Mouse (Mus musculus): ENCODE results near the gene Slc6a9. TPM values are rescaled to one million over a fixed set of nuclear protein-coding genes. Genes with fewer than 3 reads are reported as not detected.
A peak's percentile ranks its signal among the peaks of the same experiment; 100 is the strongest.

Gene Slc6a9
- total RNA-seq, 2 experiments from 2014 or later = 31.7 to 40.9 TPM

DNA sequence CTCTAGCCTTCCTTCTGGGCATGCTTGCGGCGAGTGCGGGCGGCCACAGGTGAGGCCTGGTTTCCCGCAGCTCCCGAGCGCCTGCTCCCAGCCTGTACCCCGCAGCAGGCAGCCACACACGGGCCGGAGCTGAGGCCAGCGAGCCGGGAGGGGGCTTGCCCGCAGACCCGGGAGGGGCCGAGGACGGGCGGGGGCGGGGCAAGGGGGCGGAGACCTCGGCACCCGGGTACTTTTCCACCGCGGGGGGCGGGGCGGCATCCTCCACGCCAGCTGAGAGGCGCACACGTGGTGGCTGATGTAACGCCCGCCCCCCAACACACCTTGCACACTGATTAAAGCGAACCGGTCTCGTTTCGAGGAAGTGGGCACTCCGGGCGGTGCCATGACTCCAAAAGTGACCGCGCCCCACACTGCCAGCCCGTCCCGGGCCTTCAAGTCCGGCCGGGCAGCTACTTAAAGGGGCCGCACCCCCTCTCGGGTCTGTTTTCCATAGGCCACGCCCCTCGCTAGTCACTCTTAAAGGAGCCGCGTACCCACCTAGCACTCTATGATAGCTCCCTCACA is 2.0 kb downstream of the Slc6a9 start:
- intact Hi-C loops (cut with DNase I) = no loop called here
- peak; percentile 90 to 91 for DNase-seq (ENCODE audit: low spot score in 2 of 2)

DNA sequence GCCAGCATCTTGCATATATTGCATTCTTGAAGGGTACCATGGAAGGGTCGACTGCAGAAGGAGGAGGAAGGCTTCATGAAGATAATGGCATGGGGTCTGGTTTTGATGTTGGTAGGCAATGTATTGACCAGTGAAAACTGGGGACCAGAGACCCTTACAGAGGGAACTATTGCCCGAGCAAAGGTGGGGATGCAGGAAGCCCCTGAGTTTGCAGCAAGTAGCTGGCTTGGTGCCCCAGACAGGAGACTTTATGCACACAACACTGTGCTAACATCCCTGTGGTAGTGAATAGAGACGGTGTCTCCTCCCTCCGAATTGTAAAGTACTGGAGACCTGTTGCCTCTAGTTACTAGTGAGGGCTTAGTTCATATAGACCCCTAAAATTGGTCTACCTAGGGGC is 3.0 kb downstream of the Slc6a9 start:
- intact Hi-C loops (cut with DNase I) = no loop called here
- no peak for DNase-seq (ENCODE audit: low spot score in 2 of 2)

DNA sequence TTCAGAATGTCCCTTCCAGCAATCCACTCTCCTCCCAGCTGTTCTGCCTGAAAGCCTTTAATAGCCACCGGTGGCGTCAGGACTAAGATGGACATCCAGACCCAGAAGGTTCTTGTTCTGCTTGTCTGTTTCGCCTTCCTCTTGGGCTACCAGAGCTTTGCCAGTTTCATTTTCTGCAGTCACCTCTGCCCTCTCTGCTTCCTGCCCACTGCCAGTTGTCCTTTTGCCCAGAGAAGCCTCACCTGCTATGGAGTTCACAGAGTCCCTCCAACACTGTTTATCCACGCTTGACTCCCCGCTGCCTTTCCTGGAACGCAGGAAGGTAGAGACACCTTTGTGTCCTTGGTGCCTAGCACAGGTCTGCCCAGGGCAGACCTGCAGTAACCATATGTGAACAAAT is 5.1 kb downstream of the Slc6a9 start:
- intact Hi-C loops (cut with DNase I) = no loop called here

DNA sequence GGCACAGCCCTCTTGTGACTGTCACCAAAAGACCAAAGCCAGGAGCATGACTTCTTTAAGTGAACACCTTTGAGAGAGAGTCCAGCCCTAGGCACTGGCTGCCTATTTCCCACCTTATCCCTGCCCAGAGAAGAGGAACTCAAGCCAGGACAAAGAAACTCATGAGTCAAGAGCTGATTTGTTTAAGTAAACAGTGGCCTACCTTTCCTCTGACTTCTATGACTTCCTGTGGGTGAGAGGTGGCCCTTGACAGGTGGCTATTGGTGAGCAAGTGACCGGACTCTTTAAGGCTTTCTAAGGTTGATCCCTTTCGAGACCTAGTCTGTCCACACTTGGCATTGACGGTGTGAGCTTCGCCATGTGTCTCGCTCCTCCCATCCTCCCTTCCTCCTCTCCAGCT is 6.5 kb downstream of the Slc6a9 start:
- DNase-seq (ENCODE audit: low spot score in 2 of 2) = no peak

More for the DNA sequence above, 5.1 kb downstream of the Slc6a9 start:
- no peak for DNase-seq (ENCODE audit: low spot score in 2 of 2)

DNA sequence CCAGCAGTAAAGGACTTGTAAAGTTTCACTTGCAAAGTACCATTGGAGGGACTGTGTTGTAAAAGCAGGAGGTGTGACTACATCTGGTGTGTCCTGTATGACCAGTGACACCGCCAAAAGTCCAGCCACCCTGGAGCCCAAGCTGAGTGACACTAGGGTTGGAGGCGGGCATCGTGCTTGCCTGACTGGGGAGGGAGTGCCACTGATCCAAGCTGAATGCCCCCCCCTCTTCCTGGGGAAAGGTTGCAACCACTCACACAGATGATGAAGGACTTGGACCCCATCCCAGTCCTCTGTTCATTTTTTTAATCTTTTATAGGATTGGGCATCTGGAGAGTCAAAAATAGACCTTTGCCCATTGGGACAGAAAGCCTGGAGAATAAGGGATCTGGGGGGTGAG is 7.3 kb downstream of the Slc6a9 start:
- DNase-seq (ENCODE audit: low spot score in 2 of 2) = no peak
- intact Hi-C loops (cut with DNase I) = no loop called here

More for the DNA sequence above, 6.5 kb downstream of the Slc6a9 start:
- intact Hi-C loops (cut with DNase I) = no loop called here

DNA sequence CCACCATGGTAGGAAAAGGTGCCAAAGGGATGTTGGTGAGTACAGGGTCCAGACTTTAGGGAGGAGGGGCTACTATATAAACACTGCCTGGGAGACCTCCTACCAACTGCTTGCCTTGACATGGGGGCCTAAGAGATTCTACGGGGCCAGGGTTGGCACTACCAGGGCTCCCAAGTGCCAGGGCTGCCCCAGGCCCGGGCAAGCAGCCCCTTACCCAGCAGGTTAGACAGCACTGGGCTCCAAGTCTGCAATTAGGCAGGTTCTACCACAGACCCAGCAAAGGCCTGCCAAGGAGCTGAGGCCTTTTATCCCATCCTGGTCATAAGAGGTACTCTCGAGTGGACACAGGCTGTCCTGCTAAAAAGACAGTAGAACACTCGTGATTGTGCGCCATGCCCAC is 8.8 kb downstream of the Slc6a9 start:
- intact Hi-C loops (cut with DNase I) = no loop called here
- DNase-seq (ENCODE audit: low spot score in 2 of 2) = no peak

DNA sequence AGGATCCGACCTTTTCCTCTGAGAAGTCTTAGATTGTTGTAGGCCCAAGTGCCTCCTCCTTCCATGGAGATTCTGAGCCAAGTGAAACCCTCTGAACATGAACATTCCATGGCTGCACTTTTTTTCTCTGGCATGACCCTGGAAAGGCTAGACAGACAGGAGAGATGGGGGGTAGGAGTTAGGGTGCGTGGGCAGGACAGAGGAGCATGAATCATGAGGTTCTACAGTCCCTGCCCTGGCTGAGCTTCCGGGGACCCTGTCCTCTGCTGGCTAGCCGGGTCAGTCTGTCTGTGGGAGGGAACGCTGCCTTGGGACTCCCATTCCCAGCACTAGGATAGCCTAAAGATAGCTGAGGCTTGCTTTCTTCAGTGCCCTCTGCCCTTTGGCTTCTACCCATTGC is 10.2 kb downstream of the Slc6a9 start:
- no peak for DNase-seq (ENCODE audit: low spot score in 2 of 2)
- intact Hi-C loops (cut with DNase I) = no loop called here

DNA sequence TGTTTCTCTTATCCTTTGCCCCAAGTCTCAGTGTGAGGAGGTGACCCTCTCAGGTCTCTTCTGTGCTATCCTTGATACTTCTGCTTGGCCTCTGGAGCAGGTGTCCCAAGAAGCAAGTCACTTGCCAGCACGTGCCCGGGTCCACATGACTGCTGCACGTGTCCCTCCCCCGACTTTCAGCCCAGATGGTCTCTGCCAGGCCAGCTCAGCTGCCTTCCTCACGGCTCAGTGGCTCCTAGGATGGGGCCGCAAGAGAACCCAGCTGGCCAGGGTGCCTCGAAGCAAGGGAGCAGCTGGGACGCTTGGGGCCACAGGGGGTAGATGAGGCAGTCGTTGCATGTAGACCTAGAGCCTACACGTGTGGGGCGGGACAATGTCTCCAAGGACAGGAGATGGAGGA is 11.0 kb downstream of the Slc6a9 start:
- no peak for DNase-seq (ENCODE audit: low spot score in 2 of 2)
- intact Hi-C loops (cut with DNase I) = no loop called here

DNA sequence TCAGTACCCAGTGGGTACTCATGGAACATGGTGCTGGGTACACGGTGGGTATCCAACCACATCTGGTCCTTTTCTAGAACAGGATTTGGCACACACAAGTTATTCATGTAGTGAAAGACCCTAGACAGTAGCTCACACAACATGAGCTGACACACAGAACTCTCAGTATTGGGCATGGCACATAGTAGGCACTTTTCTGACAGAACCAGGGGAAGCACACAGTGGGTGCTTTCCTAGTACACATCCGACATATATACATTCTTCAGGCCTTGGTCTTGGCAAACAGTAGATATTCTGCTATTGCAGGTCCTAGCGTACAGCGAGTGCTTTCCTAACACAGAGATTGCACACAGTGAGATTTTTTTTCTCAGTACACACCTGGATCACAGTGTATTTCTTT is 12.0 kb downstream of the Slc6a9 start:
- no peak for DNase-seq (ENCODE audit: low spot score in 2 of 2)
- intact Hi-C loops (cut with DNase I) = no loop called here

DNA sequence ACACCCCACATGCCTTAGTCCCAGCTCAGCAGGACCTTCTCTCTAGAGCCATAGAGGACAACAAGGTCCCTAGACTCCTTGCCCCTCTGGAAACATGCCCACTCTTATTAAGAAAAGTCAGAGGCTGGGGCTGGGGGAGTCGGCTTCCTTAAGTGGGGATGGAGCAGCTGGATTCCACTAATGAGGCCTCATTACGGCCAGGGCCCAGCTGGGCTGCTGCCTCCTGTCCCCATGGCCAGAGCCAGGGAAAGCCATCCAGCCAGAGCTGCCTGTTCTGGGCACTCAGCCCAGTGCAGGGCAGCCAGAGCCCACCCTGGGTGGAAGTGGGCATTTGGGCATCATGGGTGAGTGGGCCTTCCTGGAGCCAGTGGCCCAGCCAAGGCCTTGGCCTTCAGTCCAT is 12.7 kb downstream of the Slc6a9 start:
- intact Hi-C loops (cut with DNase I) = no loop called here
- DNase-seq (ENCODE audit: low spot score in 2 of 2) = peak; percentile 45 to 48

DNA sequence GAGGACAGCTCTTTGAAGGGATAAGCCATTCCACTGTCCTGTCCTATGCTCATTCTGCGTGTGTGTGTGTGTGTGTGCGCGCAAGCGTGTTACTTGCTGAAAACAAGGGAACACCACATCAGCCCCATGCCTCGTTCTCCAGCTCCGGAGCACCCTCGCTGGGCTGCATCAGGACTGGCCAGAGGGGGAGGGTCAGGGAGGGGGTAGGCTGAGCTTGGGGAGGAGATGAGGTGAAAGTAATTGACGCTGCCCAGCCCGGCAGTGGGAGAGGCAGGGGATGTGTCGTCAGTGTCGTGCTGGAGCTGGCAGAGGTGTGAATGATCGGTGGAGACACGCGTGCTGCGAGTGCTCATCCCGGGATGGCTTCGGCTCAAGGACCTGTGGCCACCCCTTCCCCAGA is 14.8 kb downstream of the Slc6a9 start:
- intact Hi-C loops (cut with DNase I) = no loop called here
- DNase-seq (ENCODE audit: low spot score in 2 of 2) = no peak

DNA sequence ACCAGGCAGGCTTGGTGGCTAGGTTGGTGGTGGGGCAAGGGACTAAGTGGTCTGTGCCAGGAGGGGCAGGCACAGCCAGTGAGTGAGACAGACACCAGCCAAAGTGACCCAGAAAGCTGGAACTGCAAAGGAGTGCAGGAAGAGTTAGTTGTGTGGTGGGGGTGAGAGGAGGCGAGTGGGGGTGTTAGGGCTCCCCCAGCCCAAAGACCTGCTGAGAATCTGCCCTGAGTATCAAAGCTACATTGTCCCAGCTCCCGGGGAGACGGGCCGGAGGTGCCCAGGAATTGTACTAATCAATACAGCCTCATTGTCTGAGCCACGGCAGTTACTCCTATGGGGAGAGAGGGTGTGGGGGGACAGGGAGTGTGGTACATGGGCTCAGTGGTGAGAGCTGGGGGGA is 15.2 kb downstream of the Slc6a9 start:
- intact Hi-C loops (cut with DNase I) = no loop called here
- DNase-seq (ENCODE audit: low spot score in 2 of 2) = no peak

DNA sequence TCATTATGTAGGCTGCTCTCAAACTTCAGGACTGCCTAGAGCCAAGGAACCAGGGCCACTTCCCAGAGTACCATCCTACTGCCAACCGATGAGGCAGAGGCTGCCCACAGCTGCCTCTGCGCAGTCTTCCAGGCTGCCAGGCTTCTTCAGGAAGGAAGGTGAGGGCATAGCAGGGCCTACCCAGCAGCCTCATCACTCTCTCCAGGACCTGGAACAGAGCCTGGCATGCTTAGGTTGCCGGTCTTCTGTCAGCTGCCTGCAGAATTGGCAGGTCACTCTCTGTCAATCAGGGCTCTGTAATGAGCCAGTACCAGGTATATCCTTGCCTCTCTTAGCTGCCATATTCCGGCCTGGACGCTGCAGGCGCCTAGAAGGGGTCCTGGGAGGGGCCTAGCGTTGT is 15.9 kb downstream of the Slc6a9 start:
- DNase-seq (ENCODE audit: low spot score in 2 of 2) = no peak
- intact Hi-C loops (cut with DNase I) = no loop called here

DNA sequence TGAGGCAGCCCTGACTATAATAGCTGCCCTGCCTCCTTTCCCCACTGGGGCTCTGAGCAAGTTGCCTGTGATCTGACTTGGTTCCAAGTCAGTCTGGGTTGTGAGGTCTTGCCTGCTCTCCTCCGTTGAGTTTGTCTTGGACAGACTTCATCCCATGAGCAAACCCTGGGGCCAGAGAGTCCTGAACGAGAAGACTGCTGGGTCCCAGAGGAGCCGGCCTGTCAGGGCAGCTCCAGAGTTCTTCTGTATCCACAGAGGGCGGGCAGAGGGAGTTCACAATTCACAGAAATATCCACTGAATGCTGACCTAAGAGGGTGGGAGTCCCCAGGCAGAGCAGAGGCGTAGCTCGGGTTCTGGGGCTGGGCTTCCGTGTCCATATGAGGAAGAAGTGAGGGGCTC is 16.6 kb downstream of the Slc6a9 start:
- DNase-seq (ENCODE audit: low spot score in 2 of 2) = no peak
- intact Hi-C loops (cut with DNase I) = no loop called here

DNA sequence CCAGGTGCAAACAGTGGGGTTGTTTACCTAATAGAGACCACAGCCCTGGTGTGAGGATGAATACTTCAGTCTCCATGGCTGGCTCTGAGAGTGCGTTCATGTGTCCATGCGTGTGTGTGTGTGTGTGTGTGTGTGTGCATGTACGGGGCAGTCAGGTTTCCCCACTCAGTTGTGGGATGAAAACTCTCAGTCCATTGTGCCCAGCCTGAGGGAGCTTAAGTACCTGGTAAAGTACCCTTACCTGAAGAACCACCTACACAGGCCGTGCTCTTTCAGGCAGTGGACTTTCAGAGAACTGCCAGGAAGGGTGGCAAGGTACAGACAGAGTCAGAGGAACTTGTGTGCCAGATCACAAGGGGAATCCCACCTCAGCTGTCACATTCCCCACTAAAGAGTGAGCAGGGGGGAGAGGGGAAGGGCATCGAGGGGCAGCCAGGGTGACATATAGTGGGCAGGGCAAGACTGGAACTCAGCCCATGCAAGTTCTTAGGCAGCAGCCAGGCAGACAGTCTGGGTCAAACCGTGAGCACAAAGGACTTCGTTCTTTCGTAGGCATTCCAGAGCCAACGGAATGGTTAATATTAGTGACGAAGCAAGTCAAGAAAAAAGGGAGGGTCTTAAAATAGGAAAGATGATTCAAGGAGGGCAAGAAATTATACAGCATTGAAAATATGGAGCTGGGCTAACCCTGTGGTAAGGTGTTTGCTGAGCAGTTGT is 18.0 kb downstream of the Slc6a9 start:
- intact Hi-C loops (cut with DNase I) = no loop called here
- no peak for DNase-seq (ENCODE audit: low spot score in 2 of 2)

DNA sequence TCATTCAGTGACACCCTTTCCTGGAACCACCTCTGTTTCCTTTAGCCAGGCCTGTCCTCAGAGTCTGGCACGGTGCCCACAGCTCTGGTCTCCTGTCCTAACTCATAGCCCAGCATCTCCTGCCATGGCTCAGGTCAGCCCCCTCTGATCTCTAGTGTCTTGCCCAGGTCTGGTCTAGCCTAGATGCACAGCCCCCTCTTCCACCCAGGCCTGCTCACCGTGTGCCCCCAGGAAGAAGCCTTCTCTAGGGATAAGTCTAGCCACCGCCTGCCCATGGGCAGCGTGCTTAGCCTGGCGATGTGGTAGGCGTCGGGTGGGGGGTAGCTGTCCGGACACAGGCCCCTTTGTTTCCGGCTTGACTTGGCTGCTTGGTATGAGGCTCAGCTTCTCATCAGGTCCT is 20.8 kb downstream of the Slc6a9 start:
- DNase-seq (ENCODE audit: low spot score in 2 of 2) = no peak

DNA sequence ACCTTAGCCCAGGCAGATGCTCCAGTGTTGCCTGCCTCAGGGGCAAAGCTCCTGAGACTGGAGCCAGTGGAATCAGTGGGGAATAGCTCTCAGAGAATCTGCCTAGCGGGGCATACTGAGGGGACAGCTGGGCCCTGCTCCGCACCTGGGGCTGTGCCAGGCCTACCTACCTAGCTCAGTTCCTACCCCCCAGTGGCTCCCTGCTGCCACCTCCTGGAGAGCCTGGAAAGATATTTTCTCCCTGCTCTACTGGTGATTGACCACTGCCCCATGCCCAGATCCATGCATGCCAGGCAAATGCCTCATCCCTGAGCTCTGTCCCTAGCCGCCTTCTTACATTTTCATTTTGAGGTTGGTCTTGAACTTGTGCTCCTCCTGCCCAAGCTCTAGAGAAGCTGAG is 24.5 kb downstream of the Slc6a9 start:
- peak in 1 of 2 experiments; percentile 57 for DNase-seq (ENCODE audit: low spot score in 2 of 2)
- intact Hi-C loops (cut with DNase I) = no loop called here

More for the DNA sequence above, 20.8 kb downstream of the Slc6a9 start:
- intact Hi-C loops (cut with DNase I) = no loop called here

DNA sequence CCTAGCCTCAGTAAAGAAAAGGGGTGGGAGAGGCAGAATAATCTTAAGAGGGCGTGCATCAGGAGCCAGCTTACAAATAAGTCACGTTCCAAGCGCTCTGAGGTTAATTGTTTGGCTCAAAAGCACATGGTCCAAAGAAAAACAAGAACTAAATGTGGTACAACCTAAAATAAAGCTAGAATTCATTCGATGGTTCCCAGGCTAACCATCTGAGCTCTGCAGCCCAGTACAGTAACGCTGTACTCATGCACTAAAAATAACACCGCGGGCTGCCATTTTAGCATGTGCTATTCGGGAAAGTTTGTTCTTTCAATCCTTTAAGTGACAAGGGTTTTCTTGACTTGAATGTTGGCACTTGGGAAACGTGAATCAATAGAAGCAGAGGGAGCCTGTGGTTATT is 26.3 kb downstream of the Slc6a9 start:
- peak in 1 of 2 experiments; percentile 73 for DNase-seq (ENCODE audit: low spot score in 2 of 2)
- intact Hi-C loops (cut with DNase I) = no loop called here

DNA sequence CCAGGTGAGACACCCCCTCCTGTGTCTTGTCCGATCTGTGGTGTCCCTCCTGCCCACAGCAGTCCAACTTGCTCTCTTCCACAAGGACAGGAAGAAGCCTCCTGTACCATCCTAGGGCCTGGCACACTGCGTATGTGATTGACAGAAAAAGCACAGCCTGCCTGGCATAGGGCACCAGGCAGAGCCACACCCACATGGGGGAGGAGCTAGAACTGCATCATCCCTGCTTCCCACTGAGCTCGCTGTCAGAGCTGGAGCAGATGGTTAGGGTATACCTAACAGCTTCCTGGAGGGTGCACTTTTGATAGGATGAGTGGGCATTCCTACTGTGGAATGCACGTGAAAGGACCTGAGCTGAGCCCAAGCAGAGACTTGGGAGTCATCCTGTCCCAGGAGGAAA is 28.5 kb downstream of the Slc6a9 start:
- intact Hi-C loops (cut with DNase I) = loop anchor here (2.0 kb wide), 1 partner anchor 28 kb away; the partner anchor contains the start of gene Slc6a9
- DNase-seq (ENCODE audit: low spot score in 2 of 2) = peak; percentile 60 to 85

DNA sequence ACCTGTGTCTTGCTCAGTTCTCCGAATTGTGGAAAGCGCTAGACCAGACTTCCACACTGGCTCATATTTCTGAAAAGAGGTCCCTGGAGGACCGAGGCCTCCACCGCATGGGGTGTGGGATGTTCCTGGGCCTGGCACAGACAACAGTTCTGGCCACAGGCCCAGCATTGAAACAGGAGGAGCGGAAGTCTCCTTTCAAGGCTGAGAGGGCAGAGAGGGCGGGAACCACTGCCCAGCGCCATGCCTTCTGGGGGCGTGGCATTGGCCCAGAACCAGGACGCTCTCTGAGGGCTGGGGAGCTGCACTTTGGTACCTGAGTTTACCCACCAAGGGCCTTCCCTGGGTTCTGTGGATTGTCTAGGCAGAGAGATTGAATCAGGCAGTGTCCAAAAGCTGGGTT is 31.8 kb downstream of the Slc6a9 start:
- no peak for DNase-seq (ENCODE audit: low spot score in 2 of 2)
- intact Hi-C loops (cut with DNase I) = loop anchor here (2.0 to 5.0 kb wide), 2 partner anchors 37 to 54 kb away; no protein-coding TSS in a partner anchor

DNA sequence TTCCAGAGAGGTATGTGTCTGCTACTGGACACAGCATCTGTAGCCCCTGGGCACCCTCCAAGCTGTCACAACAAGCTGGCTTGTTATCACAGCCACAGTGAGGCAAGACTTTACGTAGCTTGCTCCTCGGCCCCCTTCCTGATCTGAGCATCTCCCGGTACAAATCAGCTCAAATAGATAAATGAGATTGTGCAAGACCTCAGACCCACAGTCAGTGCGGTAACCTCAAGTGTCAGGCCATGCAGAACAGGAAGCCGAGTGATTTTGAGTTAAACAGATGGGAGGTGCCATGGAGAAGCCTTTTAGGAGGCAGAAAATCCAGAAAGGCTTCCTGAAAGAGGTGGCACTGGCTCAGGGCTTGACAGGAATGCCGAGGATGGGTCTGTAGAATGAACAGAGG is 32.7 kb downstream of the Slc6a9 start:
- intact Hi-C loops (cut with DNase I) = loop anchor here (2.0 to 5.0 kb wide), 2 partner anchors 38 to 55 kb away; no protein-coding TSS in a partner anchor
- no peak for DNase-seq (ENCODE audit: low spot score in 2 of 2)
